Mouse (Mus musculus) c-Kit-negative CD71-positive TER-119-positive erythroid progenitor cells, embryonic 14.5 days (primary cell): ENCODE measurements around the gene Gm44965.
"Not testable (repeated sequence)": the region's sequence is repeated elsewhere in the genome, so short reads cannot be mapped to it uniquely, and the experiment has no call there.

ENCODE experiments used
- DNase-seq: peaks from one replicate; pipeline ENCODE4 v3.0.0-alpha.2; 2013; ENCODE audit warnings: low read depth, low spot score

Gm44965 gene

DNA sequence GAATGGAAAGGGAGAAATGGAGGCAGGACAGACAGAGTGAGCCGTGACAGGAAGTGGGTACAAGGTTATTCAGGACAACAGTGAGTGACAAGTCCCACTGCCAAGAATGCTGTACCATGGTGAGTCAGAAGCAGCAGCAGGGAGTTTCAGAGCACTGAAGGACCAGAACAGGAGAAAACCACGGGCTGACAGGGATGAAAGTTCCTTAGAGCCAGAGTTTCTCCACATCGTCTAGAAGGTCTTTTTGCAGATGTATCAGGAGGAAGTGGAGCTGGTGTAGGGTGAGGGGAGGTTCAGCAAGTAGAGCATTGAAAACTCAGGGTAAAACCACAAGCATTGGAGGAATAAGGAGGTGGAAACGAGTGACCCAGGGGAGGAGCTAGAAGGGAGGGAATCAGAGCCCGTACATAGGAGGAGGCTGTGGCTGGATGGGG, 14.5 kb upstream of the Gm44965 start:
- DNase-seq: no peak

DNA sequence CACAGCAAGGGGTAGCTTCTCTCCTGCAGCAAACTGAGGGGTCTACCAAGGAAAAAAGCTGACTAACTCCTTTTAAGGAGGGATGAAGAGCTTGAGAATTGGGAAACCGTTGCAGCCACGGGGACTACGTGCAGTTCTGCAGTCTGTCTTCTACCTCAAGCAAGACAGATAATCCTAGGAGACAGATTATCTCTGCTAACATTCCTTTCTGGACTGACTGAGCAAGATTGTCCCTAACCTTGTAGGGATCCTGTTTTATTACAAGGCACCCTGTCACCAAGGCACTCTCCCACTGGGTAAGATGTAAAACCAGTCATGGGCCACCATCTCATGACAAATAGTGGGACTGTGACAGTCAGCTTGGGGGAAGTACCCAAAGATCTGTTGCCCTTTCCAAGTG, 12.5 kb upstream of the Gm44965 start:
- DNase-seq: no peak

DNA sequence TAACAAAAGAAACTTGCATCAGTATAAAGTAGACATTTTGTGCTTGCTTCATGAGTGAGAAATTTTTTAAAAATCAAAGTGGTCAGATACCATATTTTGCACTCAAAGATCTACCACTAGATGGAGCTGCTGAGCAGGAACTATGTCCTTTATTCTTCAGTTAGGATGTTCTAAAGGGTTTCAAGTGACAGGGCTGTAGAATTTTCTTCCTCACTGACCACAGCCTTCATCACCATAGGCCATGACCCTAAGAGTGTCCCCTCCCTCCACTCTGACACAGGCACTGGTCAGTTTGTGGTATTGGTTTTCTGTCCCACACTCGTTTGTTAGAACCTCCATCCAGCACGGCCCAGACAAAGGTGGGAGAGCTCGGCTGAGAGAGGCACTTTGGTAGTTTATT, 11.7 kb upstream of the Gm44965 start:
- DNase-seq: no peak

DNA sequence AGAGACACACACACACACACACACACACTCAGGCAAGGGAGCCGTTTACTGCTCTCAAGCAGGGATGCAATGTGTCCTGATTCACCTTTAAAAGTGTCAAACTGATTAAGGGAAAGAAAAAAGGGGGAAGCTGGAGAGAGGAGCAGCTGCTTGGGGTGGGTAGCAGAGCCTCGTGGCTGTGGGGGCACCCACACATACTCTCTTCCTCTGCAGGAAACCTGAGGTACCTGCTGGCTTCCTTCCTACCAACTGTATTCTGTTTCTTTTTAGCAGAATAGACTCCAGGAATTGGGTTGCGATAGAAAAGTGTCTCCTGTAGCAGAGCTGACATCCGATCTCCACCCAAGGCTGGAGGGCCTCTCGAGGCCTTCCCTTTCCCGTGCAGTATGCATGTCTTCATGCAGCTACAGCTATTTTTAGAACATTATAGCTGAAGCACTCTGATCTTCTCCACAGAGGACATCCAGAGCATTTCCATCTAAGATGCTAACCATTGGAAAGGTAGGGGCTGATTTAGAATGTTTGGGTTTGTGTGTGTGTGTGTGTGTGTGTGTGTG, 4.5 kb upstream of the Gm44965 start, which contains the start of gene Gm45021:
TSS of gene Gm45021 (plus strand) at position 417 of the 557 bp plus-strand sequence.
- no peak for DNase-seq

DNA sequence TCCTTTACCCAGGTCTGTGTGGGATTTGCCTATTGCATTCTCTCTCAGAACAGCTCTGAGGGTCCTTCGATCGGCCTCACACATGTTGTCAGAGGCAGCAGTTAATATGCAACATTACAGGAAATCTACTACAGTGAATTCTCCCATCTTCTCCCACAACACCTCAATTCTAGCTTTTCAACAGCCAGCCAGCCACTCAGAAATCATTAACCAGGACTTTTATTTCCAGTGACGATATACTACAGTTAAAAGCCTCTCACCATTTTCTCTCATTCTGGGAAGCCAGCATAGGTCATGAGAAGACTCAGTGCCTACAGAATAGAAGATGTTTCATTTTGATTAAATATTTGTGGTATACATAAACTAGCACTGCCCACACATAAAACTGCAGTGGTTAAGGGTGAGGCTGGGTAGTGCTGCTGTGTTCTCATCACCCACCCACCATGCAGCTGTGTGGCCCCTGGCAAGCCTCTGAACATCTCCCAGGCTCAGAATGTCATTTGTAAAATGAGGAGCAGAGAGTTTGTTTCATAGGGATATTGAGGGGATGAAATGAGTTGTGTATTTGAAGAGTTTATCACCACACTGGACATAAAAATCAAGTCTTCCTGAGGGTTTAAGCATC, 2.4 kb upstream of the Gm44965 start:
- DNase-seq: no peak

DNA sequence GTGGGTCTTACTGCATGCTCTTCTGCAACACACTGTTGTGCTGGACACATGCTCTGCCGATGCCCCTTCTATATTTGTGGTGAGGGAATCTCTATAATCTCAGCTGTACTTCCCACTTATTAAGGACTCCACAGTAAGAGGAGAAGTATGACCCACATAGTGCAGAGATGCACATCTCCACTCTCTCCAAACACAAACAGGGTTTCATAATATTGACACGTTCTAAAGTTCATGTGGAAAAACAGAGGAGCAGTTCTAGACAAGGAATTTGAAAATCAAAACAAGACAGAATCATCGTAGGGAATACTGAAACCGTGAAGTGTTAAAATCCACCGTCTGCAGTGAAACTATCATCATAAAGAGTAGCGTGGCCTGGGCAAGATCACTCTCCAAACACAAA, 1.9 kb upstream of the Gm44965 start:
- no peak for DNase-seq

DNA sequence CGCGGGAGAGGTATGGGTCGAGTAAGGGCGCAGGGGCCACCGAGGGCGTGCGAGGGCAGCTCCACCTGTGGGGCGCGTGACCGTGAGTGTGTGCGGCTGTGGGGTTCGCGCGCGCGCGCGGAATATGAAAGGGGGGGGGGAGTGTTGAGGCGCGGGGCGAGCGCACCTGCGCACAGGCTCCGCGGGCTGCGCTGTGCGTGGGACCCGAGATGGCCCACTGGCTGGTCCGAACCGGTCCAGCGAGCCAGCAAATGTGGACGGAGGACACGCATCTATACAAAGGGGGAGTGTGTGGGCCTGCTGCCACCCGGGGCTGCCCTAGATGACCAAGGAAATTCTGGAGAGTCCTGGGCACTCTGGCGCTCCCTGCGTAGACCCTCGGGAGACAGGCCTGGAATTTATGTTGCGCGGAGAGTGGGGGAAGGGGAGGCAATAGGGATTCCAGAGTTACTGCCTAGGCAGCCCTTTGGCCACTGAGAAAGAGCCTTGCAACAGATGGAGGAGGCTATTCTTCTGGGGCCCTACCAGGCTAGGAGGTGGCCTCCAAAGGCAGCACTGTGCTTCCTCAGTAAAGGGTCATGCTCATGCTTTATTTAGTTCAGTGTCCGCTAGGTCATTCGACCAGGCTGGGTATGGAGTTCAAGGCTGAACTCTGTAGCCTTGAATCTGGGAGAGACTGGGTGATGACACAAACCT, 450 bp downstream of the Gm44965 start:
- DNase-seq: no peak

DNA sequence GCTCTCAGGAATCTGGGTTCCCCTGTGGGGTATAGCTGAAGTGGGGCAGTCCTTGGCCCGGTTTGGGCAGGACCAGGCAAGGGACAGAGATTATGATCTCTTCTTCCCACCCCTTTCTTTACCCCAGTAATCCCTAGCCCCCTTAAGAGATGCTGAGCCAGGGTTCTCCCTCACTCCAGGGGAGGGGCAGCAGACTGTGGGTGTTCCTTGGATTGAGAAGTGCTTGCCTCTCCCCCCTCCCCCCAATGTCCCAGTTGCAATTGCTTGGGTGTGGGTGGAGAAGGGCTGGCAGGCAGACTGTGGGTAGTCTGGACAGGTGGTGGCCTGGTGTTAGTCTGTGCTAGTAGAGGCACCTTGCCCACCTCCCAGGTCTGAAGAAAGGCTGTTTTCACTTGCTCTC, 1.5 kb downstream of the Gm44965 start:
- DNase-seq: no peak

DNA sequence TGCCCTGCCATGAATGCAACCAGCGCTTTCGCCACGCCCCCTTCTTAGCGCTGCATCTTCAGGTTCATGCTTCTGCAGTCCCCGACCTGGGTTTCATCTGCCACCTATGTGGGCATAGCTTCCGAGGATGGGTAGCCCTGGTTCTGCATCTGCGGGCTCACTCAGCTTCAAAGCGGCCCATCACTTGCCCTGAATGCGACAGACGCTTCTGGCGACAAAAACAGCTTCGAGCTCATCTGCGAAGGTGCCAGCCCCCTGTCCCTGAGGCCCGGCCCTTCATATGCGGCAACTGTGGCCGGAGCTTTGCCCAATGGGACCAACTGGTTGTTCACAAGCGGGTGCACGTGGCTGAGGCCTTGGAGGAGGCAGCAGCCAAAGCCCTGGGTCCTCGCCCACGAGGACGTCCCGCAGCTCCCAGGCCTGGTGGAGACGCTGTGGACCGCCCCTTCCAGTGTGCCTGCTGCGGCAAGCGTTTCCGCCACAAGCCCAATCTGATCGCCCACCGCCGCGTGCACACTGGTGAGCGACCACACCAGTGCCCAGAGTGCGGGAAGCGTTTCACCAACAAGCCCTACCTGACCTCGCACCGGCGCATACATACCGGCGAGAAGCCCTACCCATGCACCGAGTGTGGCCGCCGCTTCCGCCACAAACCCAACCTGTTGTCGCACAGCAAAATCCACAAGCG, 2.9 kb downstream of the Gm44965 start:
- DNase-seq: no peak

DNA sequence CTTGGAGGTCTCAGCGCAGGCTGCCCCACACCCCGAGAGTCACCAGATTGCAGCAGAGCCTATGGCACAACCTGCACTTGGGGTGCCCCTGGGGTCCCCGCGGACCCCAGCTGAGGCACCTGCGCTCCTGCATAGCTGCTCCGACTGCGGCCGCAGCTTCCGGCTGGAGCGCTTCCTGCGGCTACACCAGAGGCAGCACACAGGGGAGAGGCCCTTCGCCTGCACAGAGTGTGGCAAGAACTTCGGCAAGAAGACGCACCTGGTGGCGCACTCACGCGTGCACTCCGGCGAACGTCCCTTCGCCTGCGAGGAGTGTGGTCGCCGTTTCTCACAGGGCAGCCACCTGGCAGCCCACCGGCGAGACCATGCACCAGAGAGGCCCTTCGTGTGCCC, 3.5 kb downstream of the Gm44965 start:
- DNase-seq: no peak

DNA sequence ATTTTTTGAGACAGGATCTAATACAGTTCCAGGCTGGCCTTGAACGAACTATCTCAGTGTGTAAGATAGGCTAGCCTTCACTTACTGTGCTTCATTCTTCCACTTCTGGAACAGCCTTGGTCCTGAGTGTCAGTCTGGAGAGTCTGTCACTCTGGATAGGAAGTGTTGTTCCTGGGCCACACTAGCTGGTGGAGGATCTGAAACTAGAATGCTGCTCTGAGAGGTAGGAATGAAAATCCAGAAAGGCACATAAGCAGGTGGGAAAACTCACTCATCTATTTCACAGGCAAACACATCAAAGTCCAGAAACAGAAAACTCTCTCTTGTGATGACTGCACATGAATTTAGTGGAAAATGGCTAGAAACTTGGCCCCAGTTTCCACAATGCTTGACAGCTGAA, 6.9 kb downstream of the Gm44965 start:
- no peak for DNase-seq

DNA sequence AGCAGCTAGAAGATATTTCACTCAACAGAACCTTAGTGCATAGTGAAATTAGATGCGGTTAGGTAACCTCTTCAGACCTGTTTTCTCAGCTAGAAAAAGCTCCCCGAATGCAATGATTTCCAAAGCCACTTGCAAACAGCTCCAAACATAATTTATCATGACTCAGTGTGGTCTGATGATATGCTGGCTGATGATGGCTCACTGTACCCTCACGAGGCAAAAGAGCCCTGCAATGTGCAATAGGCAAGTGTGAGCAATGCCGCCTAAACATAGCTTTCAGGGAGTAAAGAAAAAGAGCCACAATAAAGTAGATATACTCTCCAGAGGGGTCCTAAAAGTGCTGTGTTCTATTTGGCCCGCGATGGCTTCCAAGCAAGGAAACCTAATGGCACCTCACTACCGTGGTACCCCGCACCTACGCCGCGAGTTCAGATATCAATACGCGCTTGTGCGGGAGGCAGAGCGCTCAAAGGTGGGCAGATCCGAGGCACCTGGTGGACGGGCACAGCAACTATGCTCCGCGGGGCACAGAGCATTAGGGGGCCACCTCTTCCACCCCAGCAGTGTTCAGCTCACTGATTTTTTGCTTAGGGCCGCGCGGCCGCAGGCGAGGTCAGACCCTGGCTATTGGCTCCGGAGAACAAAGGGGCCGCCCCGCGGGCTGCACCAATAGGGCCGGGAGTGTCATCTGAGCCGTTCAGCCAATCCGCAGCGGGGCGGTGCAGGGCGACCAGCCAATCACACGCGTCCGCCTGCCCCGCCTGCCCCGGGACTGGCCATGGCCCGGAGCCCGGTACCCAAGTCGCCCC, 7.7 kb downstream of the Gm44965 start, which contains the start of gene Zfp775:
TSS of gene Zfp775 (plus strand) at position 793 of the 809 bp plus-strand sequence.
- peak; percentile 67 for DNase-seq

DNA sequence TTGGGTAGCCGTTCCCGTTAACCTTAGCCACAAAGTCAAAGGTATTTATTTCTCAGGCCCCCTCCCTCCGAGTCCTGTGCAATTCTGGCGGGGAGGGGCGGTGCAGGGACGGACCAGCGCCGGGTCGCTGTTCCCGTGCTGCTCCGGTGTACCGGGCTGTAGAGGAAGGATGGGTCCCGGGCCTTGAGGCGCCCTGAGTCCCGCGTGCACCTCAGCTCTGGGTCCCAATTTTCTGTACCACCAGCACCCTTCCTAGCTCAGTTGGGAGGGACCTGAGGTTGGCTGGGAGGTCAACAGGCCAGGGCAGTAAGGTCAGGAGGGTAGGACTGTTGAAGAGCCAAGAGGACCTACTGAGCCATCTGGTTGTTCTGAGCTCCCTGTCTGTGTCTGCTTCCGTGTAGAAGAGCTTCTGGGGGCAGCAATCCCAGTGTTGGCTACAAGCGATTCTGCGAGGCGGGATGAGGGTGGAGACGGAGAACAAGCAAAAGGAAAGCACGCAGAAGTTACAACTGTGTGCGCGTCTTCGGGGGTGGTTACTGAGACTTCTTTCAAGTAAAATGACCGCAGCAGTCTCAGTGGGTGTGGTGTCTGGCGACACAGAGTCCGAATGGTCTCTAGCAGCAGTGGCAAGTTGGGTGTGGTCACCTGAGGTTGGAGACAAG, 8.5 kb downstream of the Gm44965 start:
- no peak for DNase-seq

DNA sequence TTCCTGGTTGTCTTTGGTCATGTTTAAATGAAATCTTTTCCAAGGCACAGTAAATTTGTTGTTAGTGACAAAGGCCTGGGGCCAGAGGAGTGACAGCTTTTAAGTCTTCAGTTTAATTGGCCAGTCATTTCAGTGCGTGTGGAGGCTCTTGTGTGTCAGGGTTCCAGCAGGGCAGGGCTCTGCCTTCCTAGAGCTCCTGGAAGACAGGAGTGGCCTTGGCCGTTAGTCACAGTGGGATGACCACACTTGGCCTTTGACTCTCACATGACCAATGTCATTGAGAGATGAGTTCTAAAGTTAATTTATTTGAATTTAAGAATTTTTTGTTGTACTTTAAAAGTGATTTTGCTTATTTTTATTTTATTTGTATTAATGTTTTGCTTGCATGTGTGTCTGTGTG, 14.4 kb downstream of the Gm44965 start:
- DNase-seq: no peak

DNA sequence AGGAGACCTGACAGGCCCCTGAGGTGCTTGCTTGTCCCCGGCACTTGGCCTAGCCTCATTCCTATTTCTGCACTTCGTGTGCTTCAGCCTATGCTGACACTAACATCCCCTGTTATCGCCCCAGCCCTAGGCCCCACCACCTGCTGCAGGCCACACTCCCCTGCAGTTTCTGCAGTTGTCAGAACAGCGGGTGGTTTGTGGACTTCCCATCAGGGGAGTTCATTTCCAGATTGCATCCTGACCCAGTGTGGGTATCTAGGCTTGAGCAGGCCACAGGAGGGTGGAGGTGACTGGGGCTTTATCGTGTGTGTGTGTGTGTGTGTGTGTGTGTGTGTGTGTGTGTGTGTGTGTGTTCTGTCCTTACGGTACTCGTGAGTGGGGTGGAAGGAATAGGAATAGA, 15.8 kb downstream of the Gm44965 start:
- DNase-seq: no peak

DNA sequence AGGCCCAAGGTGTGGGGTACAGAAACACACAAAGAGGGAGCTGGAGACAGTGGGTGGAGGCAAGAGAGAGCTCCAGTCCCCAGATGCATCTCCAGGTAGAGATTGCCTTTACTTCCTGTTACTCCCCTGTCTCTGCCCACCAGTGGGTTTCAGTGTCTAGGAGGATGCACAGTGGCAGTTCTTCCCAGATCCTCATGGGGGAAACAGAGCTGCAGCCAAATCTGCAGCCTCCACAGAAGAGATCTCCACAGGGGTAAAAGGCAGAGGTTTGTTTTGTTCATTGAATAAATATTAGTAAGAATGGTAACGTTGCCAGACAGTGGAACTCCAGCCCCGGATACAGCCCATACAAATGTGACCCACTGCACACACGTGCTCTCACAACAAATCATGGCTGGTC, 16.9 kb downstream of the Gm44965 start:
- DNase-seq: no peak

DNA sequence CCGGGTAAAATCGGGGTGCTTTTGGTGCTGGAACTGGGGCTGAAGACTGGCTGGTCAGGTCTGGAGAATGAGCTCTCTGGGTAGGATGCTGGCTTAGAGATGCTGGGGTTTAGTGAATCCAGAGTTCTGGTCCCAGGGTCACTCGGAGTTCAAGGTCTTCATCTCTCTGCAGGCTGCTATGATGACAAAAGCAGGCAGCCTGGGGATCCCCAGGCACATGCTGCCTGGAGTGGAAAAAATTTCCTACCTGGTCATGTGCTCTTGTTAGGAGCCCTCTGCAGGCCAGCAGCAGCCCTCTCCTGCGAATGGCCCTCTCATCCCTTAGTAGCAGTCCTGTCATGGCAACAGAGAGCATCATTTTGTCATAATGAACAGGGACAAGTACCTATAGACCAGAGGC, 19.7 kb downstream of the Gm44965 start:
- no peak for DNase-seq

DNA sequence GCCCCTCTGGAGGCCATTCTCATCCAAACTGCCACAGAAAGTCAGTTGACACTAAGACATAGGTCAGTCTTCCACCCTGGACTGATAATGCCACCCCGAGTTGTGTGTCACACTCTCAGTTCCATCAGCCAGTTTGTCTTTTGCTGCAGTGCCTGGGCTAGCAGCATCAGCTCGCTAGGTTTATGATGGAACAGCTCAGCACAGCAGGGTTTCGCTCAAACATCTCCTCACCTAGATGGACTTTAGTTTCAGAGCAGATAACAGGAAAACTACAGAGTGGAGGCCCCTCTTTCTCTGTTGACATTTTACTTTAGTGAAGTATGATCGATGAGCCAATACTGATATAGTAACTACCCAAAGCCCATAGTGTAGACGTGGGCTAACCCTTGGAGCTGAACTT, 21.0 kb downstream of the Gm44965 start:
- no peak for DNase-seq

DNA sequence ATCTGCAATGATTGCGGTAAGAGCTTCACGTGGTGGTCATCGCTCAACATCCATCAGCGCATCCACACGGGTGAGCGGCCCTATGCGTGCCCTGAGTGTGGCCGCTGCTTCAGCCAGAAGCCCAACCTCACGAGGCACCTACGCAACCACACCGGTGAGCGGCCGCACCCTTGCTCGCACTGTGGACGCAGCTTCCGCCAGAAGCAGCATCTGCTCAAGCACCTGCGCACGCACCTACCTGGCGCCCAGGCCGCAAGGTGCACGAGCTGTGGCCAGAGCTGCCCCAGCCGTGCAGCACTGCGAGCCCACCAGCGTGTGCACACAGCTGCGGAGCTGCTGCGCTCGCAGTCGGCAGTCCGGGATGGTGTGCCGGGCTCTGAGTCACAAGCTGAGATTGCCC, 26.3 kb downstream of the Gm44965 start:
- no peak for DNase-seq

DNA sequence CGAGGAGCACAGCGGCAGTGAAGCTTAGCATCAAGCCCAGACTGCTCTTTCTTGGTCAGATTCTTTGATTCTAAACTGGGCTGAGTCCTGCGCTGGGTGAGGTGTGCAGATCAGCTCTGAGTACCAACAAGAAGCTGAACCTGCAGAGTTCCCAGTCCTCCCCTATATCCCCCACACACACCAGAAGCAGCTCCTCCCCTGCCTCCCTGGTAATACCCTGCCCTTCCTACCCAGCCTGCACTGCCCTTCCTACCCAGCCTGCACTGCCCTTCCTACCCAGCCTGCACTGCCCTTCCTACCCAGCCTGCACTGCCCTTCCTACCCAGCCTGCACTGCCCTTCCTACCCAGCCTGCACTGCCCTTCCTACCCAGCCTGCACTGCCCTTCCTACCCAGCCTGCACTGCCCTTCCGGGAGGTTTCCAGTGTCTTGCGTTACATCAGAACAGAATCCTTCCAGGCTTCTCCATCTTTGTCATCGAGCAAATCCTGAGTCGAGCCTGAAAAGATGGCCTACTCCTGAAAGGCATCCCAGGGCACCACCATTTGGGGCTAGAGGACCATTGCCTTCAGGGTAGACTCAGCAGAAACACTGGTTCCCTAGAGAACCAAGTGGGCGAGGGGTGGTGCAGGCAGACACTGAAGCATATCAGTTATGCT, 28.6 kb downstream of the Gm44965 start:
- not testable (repeated sequence) for DNase-seq

DNA sequence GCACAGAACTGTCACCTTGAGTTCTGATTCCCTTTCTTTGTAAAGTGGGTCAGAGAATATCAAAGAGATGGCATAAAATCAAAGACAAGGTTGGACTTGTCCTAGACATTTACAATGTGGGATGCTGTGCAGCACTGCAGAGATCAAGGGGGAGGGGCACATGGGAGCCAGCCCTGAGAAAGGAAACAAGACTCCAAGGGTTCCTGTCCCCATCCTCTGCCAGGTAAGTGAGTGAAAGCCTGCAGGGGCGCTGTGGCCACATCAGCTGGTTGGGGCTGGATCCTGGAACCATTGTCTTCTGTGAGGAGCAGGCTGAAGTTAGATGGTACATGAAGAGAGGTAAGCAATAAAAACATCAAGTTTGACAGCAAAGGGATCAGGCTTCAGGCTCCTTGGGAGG, 29.7 kb downstream of the Gm44965 start:
- DNase-seq: no peak
